Mouse (Mus musculus) liver, postnatal 0 days (tissue): Measurements from ENCODE around the gene Gipc3.

ENCODE experiments used
- CTCF ChIP-seq: sonication (generic); IDR thresholded peaks from 2 replicates; pipeline ENCODE4 v1.5.1; 2016; ENCODE audit warnings: antibody characterized with exemption, low read depth
- EP300 ChIP-seq: IDR thresholded peaks from 2 replicates; pipeline ENCODE4 v1.6.1; 2016; ENCODE audit warnings: antibody characterized with exemption, low read depth, mild to moderate bottlenecking

- no peak for TF ChIP-seq CTCF
- no peak for TF ChIP-seq EP300
Observed at GRCm38 (mm10) chr10:81322444-81322843, 20.6 kb downstream of the Gipc3 start.
